Mouse (Mus musculus): Measurements from ENCODE around the gene Tbc1d23. TPM values are rescaled to one million over a fixed set of nuclear protein-coding genes. Genes with fewer than 3 reads are reported as not detected.
"Not testable (repeated sequence)": the region's sequence is repeated elsewhere in the genome, so short reads cannot be mapped to it uniquely, and the experiment has no call there.

Tbc1d23 gene
- polyA plus RNA-seq, 1 experiment from 2014 or later, result 30.3 TPM

GRCm38 (mm10) chr16:57247464-57247863 lies 16.2 kb upstream of the Tbc1d23 start:
- ATAC-seq (ENCODE audit: low FRiP score), result no peak
- H3K4me1 ChIP-seq, result no peaks in the 10 kb centered on the region
- H3K4me2 ChIP-seq, result no peak overlapping the region
- no peaks in the 10 kb centered on the region for H3K9me3 ChIP-seq (replicated peaks)
- H3K36me3 ChIP-seq, result no peaks in the 10 kb centered on the region
- H3K9ac ChIP-seq (replicated peaks), result no peak overlapping the region
- H3K27ac ChIP-seq (replicated peaks), result no peak overlapping the region
- no peak overlapping the region for H3K4me3 ChIP-seq (replicated peaks)
- WGBS, result 92% methylated on average over 4 of the region's 4 CpGs
- H3K27me3 ChIP-seq (replicated peaks), result no peaks in the 10 kb centered on the region; the same call in 1 of the 2 replicates

GRCm38 (mm10) chr16:57246596-57246995 lies 15.3 kb upstream of the Tbc1d23 start:
- Histone ChIP-seq H3K9ac (replicated peaks) (no peak overlapping the region), H3K4me1 (no peaks in the 10 kb centered on the region), H3K36me3 (no peaks in the 10 kb centered on the region), H3K9me3 (replicated peaks) (no peaks in the 10 kb centered on the region), H3K27ac (replicated peaks) (no peak overlapping the region), H3K27me3 (replicated peaks) (no peaks in the 10 kb centered on the region; the same call in 1 of the 2 replicates), H3K4me2 (no peak overlapping the region), H3K4me3 (replicated peaks) (no peak overlapping the region)
- no peak for ATAC-seq (ENCODE audit: low FRiP score)
- WGBS, result 87% methylated on average over 3 of the region's 3 CpGs

- Histone ChIP-seq H3K27me3 (replicated peaks) (no peaks in the 10 kb centered on the region; the same call in 1 of the 2 replicates), H3K9me3 (replicated peaks) (no peaks in the 10 kb centered on the region), H3K4me3 (replicated peaks) (no peak overlapping the region), H3K4me2 (no peak overlapping the region), H3K9ac (replicated peaks) (no peak overlapping the region), H3K4me1 (no peaks in the 10 kb centered on the region), H3K36me3 (no peaks in the 10 kb centered on the region), H3K27ac (replicated peaks) (no peak overlapping the region)
- 13% methylated on average over 6 of the region's 6 CpGs for WGBS
- peak; percentile 84; the same call in 1 of the 2 replicates for ATAC-seq (ENCODE audit: low FRiP score)
Observed at GRCm38 (mm10) chr16:57243858-57244248, 12.5 kb upstream of the Tbc1d23 start.

GRCm38 (mm10) chr16:57243205-57243857 lies 12.0 kb upstream of the Tbc1d23 start:
- no peak overlapping the region for H3K9ac ChIP-seq (replicated peaks)
- no peaks in the 10 kb centered on the region for H3K36me3 ChIP-seq
- WGBS, result 65% methylated on average over 10 of the region's 10 CpGs
- no peak overlapping the region for H3K4me3 ChIP-seq (replicated peaks)
- no peaks in the 10 kb centered on the region; the same call in 1 of the 2 replicates for H3K27me3 ChIP-seq (replicated peaks)
- H3K4me1 ChIP-seq, result no peaks in the 10 kb centered on the region
- H3K4me2 ChIP-seq, result no peak overlapping the region
- H3K27ac ChIP-seq (replicated peaks), result no peak overlapping the region
- H3K9me3 ChIP-seq (replicated peaks), result no peaks in the 10 kb centered on the region
- peak; percentile 41; the same call in 1 of the 2 replicates for ATAC-seq (ENCODE audit: low FRiP score)

GRCm38 (mm10) chr16:57242857-57243204 lies 11.5 kb upstream of the Tbc1d23 start:
- Histone ChIP-seq H3K36me3 (no peaks in the 10 kb centered on the region), H3K27me3 (replicated peaks) (no peaks in the 10 kb centered on the region; the same call in 1 of the 2 replicates), H3K4me2 (no peak overlapping the region), H3K9me3 (replicated peaks) (no peaks in the 10 kb centered on the region), H3K4me3 (replicated peaks) (no peak overlapping the region), H3K4me1 (no peaks in the 10 kb centered on the region), H3K9ac (replicated peaks) (no peak overlapping the region), H3K27ac (replicated peaks) (no peak overlapping the region)
- 87% methylated on average over 5 of the region's 5 CpGs for WGBS
- ATAC-seq (ENCODE audit: low FRiP score), result no peak

GRCm38 (mm10) chr16:57235871-57236510 lies 4.7 kb upstream of the Tbc1d23 start:
- Histone ChIP-seq H3K27me3 (replicated peaks) (no peaks in the 10 kb centered on the region), H3K9me3 (replicated peaks) (no peaks in the 10 kb centered on the region), H3K27ac (replicated peaks) (no peak overlapping the region), H3K4me1 (no peaks in the 10 kb centered on the region; the same call in 1 of the 2 replicates), H3K9ac (replicated peaks) (no peak overlapping the region), H3K4me3 (replicated peaks) (no peak overlapping the region), H3K4me2 (no peak overlapping the region), H3K36me3 (no peaks in the 10 kb centered on the region)
- no peak for ATAC-seq (ENCODE audit: low FRiP score)
- 80% methylated on average over 7 of the region's 7 CpGs for WGBS

GRCm38 (mm10) chr16:57231937-57232310 lies 620 bp upstream of the Tbc1d23 start:
- Histone ChIP-seq H3K4me3 (replicated peaks) (peak overlapping the region; percentile 62), H3K4me1 (peaks cover 10% of the 10 kb centered on the region), H3K4me2 (peak overlapping the region; percentile 60), H3K27ac (replicated peaks) (peak overlapping the region; percentile 80)
- H3K9ac ChIP-seq (replicated peaks); H3K9me3 ChIP-seq (replicated peaks); H3K36me3 ChIP-seq; H3K27me3 ChIP-seq (replicated peaks); ATAC-seq (ENCODE audit: low FRiP score): not testable (repeated sequence)
- 69% methylated on average over 4 of the region's 5 CpGs for WGBS

GRCm38 (mm10) chr16:57226444-57226843 lies 4.9 kb downstream of the Tbc1d23 start:
- WGBS, result 75% methylated on average over 5 of the region's 5 CpGs

GRCm38 (mm10) chr16:57220361-57220760 lies 10.9 kb downstream of the Tbc1d23 start:
- WGBS, result 90% methylated on average over 6 of the region's 6 CpGs

More at GRCm38 (mm10) chr16:57226444-57226843, 4.9 kb downstream of the Tbc1d23 start:
- Histone ChIP-seq H3K4me3 (replicated peaks) (no peak overlapping the region), H3K9ac (replicated peaks) (no peak overlapping the region), H3K9me3 (replicated peaks) (no peaks in the 10 kb centered on the region), H3K36me3 (no peaks in the 10 kb centered on the region), H3K27me3 (replicated peaks) (no peaks in the 10 kb centered on the region), H3K4me2 (no peak overlapping the region), H3K4me1 (peaks cover 11% of the 10 kb centered on the region), H3K27ac (replicated peaks) (no peak overlapping the region)
- ATAC-seq (ENCODE audit: low FRiP score), result no peak

GRCm38 (mm10) chr16:57215957-57216356 lies 15.3 kb downstream of the Tbc1d23 start:
- Histone ChIP-seq H3K4me1 (no peaks in the 10 kb centered on the region), H3K9ac (replicated peaks) (no peak overlapping the region), H3K27me3 (replicated peaks) (no peaks in the 10 kb centered on the region), H3K4me2 (no peak overlapping the region), H3K36me3 (peaks cover 39% of the 10 kb centered on the region), H3K9me3 (replicated peaks) (no peaks in the 10 kb centered on the region), H3K27ac (replicated peaks) (no peak overlapping the region), H3K4me3 (replicated peaks) (no peak overlapping the region)
- no peak for ATAC-seq (ENCODE audit: low FRiP score)

More at GRCm38 (mm10) chr16:57220361-57220760, 10.9 kb downstream of the Tbc1d23 start:
- no peak overlapping the region for H3K4me3 ChIP-seq (replicated peaks)
- no peak overlapping the region for H3K27ac ChIP-seq (replicated peaks)
- no peak overlapping the region for H3K9ac ChIP-seq (replicated peaks)
- no peak for ATAC-seq (ENCODE audit: low FRiP score)
- peaks cover 17% of the 10 kb centered on the region for H3K36me3 ChIP-seq
- no peak overlapping the region for H3K4me2 ChIP-seq
- H3K4me1 ChIP-seq, result no peaks in the 10 kb centered on the region
- H3K27me3 ChIP-seq (replicated peaks), result no peaks in the 10 kb centered on the region
- no peaks in the 10 kb centered on the region for H3K9me3 ChIP-seq (replicated peaks)

- no peak for ATAC-seq (ENCODE audit: low FRiP score)
- WGBS, result 98% methylated on average over 2 of the region's 2 CpGs
- H3K4me2 ChIP-seq, result no peak overlapping the region
- no peaks in the 10 kb centered on the region for H3K9me3 ChIP-seq (replicated peaks)
- no peaks in the 10 kb centered on the region for H3K27me3 ChIP-seq (replicated peaks)
- peaks cover 49% of the 10 kb centered on the region for H3K36me3 ChIP-seq
- no peak overlapping the region for H3K4me3 ChIP-seq (replicated peaks)
- no peak overlapping the region for H3K9ac ChIP-seq (replicated peaks)
- no peaks in the 10 kb centered on the region for H3K4me1 ChIP-seq
- no peak overlapping the region for H3K27ac ChIP-seq (replicated peaks)
Observed at GRCm38 (mm10) chr16:57211037-57211436, 20.3 kb downstream of the Tbc1d23 start.

- no peaks in the 10 kb centered on the region for H3K27me3 ChIP-seq (replicated peaks)
- no peak overlapping the region for H3K9ac ChIP-seq (replicated peaks)
- H3K4me2 ChIP-seq, result no peak overlapping the region
- WGBS, result 92% methylated on average over 2 of the region's 2 CpGs
- peaks cover 40% of the 10 kb centered on the region for H3K36me3 ChIP-seq
- H3K4me1 ChIP-seq, result no peaks in the 10 kb centered on the region
- no peak overlapping the region for H3K4me3 ChIP-seq (replicated peaks)
- no peaks in the 10 kb centered on the region for H3K9me3 ChIP-seq (replicated peaks)
- no peak for ATAC-seq (ENCODE audit: low FRiP score)
- H3K27ac ChIP-seq (replicated peaks), result no peak overlapping the region
Observed at GRCm38 (mm10) chr16:57208342-57208741, 23.0 kb downstream of the Tbc1d23 start.

Data from neural tube, embryonic 15.5 days (tissue).